Mouse (Mus musculus) ES-Bruce4 (cell line): ENCODE measurements around the gene Msrb3.
"Not testable (repeated sequence)": the region's sequence is repeated elsewhere in the genome, so short reads cannot be mapped to it uniquely, and the experiment has no call there.

Source experiments
- CTCF ChIP-seq: IDR thresholded peaks from one replicate; pipeline ENCODE4 v1.8.1; 2011; ENCODE audit warnings: low read depth, low read length
- POLR2A ChIP-seq: IDR thresholded peaks from one replicate; pipeline ENCODE4 v1.8.1; 2011; ENCODE audit warnings: low read length; ENCODE audit not compliant: insufficient read depth

DNA sequence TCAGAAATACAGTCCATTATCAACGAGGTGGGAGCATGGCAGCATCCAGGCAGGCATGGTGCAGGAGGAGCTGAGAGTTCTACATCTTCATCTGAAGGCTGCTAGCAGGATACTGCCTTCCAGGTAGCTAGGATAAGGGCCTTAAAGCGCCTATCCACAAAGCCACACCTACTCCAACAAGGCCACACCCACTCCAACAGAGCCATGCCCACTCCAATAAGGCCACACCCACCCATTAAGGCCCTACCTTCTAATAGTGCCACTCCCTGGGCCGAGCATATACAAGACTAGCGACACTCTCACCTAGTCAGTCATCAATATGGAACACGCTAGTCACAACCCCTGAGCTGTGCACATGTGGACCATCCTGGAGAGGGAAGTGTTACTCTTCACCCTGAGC lies 149.3 kb downstream of the Msrb3 start:
- TF ChIP-seq POLR2A, CTCF: not testable (repeated sequence)
